Mouse (Mus musculus): Measurements from ENCODE around the gene Btg4.
A peak's percentile ranks its signal among the peaks of the same experiment; 100 is the strongest.

Gene Btg4

DNA sequence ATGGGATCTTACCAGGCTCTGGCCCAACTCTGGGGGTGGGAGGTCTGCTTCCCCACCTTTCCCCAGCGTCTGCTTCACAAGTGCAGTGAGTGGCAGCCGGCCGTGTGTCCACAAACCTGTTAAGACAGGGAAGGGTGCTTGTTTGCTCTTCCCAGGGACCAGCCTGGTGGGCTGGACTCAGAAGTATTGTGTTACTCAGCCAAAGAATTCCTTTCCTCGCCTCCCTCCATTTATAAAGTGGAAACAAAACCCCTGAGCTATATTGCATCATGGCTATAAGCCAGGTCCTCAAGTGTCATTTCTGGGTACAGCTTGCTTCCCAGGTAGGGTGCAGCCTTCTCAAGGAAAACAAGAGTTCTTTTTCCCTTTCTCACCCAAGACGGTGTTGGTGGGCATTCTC lies 108.0 kb downstream of the Btg4 start:
- peak; percentile 59 for DNase-seq

DNA sequence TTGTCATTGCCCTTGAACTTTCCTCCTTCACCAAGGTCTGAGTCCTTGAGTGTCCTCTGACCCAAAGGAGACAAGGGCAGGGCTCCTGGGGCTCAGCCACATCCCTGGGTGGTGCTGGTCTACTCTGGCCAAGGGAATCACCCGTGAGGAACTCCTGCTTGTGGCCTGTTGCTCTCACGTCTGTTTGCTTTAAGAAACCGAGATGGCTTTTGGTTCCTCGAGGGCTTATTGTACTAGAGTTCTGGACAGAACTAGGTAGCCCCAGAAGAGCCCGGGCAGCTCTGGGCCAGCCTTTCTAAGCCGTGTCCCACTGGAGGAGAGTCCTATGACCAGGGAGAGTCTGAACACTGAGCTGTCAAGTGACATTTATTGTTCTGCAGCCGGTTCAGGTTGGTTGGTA lies 108.4 kb downstream of the Btg4 start:
- no peak for DNase-seq

Measured in lung, postnatal 10 days (tissue).